Mouse (Mus musculus): ENCODE results near the gene Fibp. TPM values are rescaled to one million over a fixed set of nuclear protein-coding genes. Genes with fewer than 3 reads are reported as not detected.

The Fibp gene
- polyA plus RNA-seq, 1 experiment: 143 TPM

GRCm38 (mm10) chr19:5483386-5484359, 23.3 kb downstream of the Fibp start:
- no peak for TF ChIP-seq CTCF (IDR thresholded peaks at IDR 0.05; ENCODE audit: extremely low read depth, insufficient read length, insufficient replicate concordance, low read depth, low read length)
- TF ChIP-seq POLR2A (IDR thresholded peaks at IDR 0.05; ENCODE audit: low read depth, low read length): no peak
- Histone ChIP-seq H3K4me1 (ENCODE audit: control insufficient read depth, insufficient read depth, insufficient read length, low read length) (peaks cover 7% of the 10 kb centered on the region; the same call in 1 of the 2 replicates), H3K27me3 (ENCODE audit: control insufficient read depth, insufficient read depth, low read length) (no peaks in the 10 kb centered on the region), H3K4me3 (ENCODE audit: low read depth, low read length) (no peak overlapping the region), H3K36me3 (ENCODE audit: control insufficient read depth, insufficient read depth, low read length) (peaks cover 7% of the 10 kb centered on the region; the same call in 1 of the 2 replicates), H3K27ac (ENCODE audit: insufficient read depth, low read depth, low read length) (no peak overlapping the region)
- WGBS: 54% methylated on average over 19 of the region's 19 CpGs

- Histone ChIP-seq H3K4me1 (ENCODE audit: control insufficient read depth, insufficient read depth, insufficient read length, low read length) (peaks cover 7% of the 10 kb centered on the region; the same call in 1 of the 2 replicates), H3K27ac (ENCODE audit: insufficient read depth, low read depth, low read length) (no peak overlapping the region), H3K4me3 (ENCODE audit: low read depth, low read length) (no peak overlapping the region), H3K36me3 (ENCODE audit: control insufficient read depth, insufficient read depth, low read length) (peaks cover 7% of the 10 kb centered on the region; the same call in 1 of the 2 replicates), H3K27me3 (ENCODE audit: control insufficient read depth, insufficient read depth, low read length) (no peaks in the 10 kb centered on the region)
- WGBS: 85% methylated on average over 5 of the region's 5 CpGs
- no peak for TF ChIP-seq CTCF (IDR thresholded peaks at IDR 0.05; ENCODE audit: extremely low read depth, insufficient read length, insufficient replicate concordance, low read depth, low read length)
- no peak for TF ChIP-seq POLR2A (IDR thresholded peaks at IDR 0.05; ENCODE audit: low read depth, low read length)
Observed at GRCm38 (mm10) chr19:5484496-5484895, 24.1 kb downstream of the Fibp start.

DNA sequence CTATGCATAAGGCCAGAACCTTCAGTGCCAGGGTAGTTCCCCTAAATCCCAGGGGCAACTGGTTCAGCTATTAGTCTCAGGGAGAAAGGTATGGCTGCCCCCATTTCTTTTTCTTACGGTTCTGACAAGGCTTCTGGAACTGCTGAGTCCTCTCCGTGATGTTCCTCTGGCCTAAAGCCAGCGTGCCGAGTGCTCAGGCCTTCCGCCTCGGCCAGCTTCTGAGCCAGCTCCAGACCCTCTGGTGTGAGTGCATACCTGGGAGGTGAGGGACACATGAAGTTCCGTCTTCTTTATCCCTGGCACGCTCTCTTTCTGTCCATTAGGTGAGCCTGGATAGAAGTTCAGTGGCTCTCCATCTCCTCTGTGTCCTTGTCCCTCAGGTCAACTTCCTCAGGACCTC, 25.0 kb downstream of the Fibp start:
- Histone ChIP-seq H3K27me3 (ENCODE audit: control insufficient read depth, insufficient read depth, low read length) (no peaks in the 10 kb centered on the region), H3K4me1 (ENCODE audit: control insufficient read depth, insufficient read depth, insufficient read length, low read length) (peaks cover 8% of the 10 kb centered on the region; the same call in 1 of the 2 replicates), H3K36me3 (ENCODE audit: control insufficient read depth, insufficient read depth, low read length) (peaks cover 7% of the 10 kb centered on the region; the same call in 1 of the 2 replicates), H3K4me3 (ENCODE audit: low read depth, low read length) (no peak overlapping the region), H3K27ac (ENCODE audit: insufficient read depth, low read depth, low read length) (no peak overlapping the region)
- 86% methylated on average over 8 of the region's 8 CpGs for WGBS
- no peak for TF ChIP-seq CTCF (IDR thresholded peaks at IDR 0.05; ENCODE audit: extremely low read depth, insufficient read length, insufficient replicate concordance, low read depth, low read length)
- TF ChIP-seq POLR2A (IDR thresholded peaks at IDR 0.05; ENCODE audit: low read depth, low read length): no peak

GRCm38 (mm10) chr19:5485821-5486220, 25.4 kb downstream of the Fibp start:
- peaks cover 8% of the 10 kb centered on the region; the same call in 1 of the 2 replicates for H3K4me1 ChIP-seq (ENCODE audit: control insufficient read depth, insufficient read depth, insufficient read length, low read length)
- no peak overlapping the region for H3K4me3 ChIP-seq (ENCODE audit: low read depth, low read length)
- H3K36me3 ChIP-seq (ENCODE audit: control insufficient read depth, insufficient read depth, low read length): peaks cover 7% of the 10 kb centered on the region; the same call in 1 of the 2 replicates
- WGBS: 90% methylated on average over 7 of the region's 7 CpGs
- TF ChIP-seq POLR2A (IDR thresholded peaks at IDR 0.05; ENCODE audit: low read depth, low read length) (no peak), CTCF (IDR thresholded peaks at IDR 0.05; ENCODE audit: extremely low read depth, insufficient read length, insufficient replicate concordance, low read depth, low read length) (no peak)
- no peak overlapping the region for H3K27ac ChIP-seq (ENCODE audit: insufficient read depth, low read depth, low read length)
- H3K27me3 ChIP-seq (ENCODE audit: control insufficient read depth, insufficient read depth, low read length): no peaks in the 10 kb centered on the region

- 37% methylated on average over 8 of the region's 8 CpGs for WGBS
- H3K27ac ChIP-seq (ENCODE audit: insufficient read depth, low read depth, low read length): no peak overlapping the region
- peaks cover 7% of the 10 kb centered on the region; the same call in 1 of the 2 replicates for H3K36me3 ChIP-seq (ENCODE audit: control insufficient read depth, insufficient read depth, low read length)
- H3K27me3 ChIP-seq (ENCODE audit: control insufficient read depth, insufficient read depth, low read length): no peaks in the 10 kb centered on the region
- peaks cover 8% of the 10 kb centered on the region; the same call in 1 of the 2 replicates for H3K4me1 ChIP-seq (ENCODE audit: control insufficient read depth, insufficient read depth, insufficient read length, low read length)
- H3K4me3 ChIP-seq (ENCODE audit: low read depth, low read length): no peak overlapping the region
- TF ChIP-seq CTCF (IDR thresholded peaks at IDR 0.05; ENCODE audit: extremely low read depth, insufficient read length, insufficient replicate concordance, low read depth, low read length) (no peak), POLR2A (IDR thresholded peaks at IDR 0.05; ENCODE audit: low read depth, low read length) (no peak)
Observed at GRCm38 (mm10) chr19:5486286-5486685, 25.9 kb downstream of the Fibp start.

GRCm38 (mm10) chr19:5486771-5487170, 26.4 kb downstream of the Fibp start:
- H3K4me3 ChIP-seq (ENCODE audit: low read depth, low read length): no peak overlapping the region
- peaks cover 7% of the 10 kb centered on the region; the same call in 1 of the 2 replicates for H3K36me3 ChIP-seq (ENCODE audit: control insufficient read depth, insufficient read depth, low read length)
- no peaks in the 10 kb centered on the region for H3K27me3 ChIP-seq (ENCODE audit: control insufficient read depth, insufficient read depth, low read length)
- no peak overlapping the region for H3K27ac ChIP-seq (ENCODE audit: insufficient read depth, low read depth, low read length)
- 50% methylated on average over 4 of the region's 4 CpGs for WGBS
- TF ChIP-seq POLR2A (IDR thresholded peaks at IDR 0.05; ENCODE audit: low read depth, low read length): no peak
- TF ChIP-seq CTCF (IDR thresholded peaks at IDR 0.05; ENCODE audit: extremely low read depth, insufficient read length, insufficient replicate concordance, low read depth, low read length): no peak
- peaks cover 8% of the 10 kb centered on the region; the same call in 1 of the 2 replicates for H3K4me1 ChIP-seq (ENCODE audit: control insufficient read depth, insufficient read depth, insufficient read length, low read length)

Data from small intestine, adult 2 months (tissue).